ENCODE assay signal across 22 mouse cellular contexts in the genomic region with DNA sequence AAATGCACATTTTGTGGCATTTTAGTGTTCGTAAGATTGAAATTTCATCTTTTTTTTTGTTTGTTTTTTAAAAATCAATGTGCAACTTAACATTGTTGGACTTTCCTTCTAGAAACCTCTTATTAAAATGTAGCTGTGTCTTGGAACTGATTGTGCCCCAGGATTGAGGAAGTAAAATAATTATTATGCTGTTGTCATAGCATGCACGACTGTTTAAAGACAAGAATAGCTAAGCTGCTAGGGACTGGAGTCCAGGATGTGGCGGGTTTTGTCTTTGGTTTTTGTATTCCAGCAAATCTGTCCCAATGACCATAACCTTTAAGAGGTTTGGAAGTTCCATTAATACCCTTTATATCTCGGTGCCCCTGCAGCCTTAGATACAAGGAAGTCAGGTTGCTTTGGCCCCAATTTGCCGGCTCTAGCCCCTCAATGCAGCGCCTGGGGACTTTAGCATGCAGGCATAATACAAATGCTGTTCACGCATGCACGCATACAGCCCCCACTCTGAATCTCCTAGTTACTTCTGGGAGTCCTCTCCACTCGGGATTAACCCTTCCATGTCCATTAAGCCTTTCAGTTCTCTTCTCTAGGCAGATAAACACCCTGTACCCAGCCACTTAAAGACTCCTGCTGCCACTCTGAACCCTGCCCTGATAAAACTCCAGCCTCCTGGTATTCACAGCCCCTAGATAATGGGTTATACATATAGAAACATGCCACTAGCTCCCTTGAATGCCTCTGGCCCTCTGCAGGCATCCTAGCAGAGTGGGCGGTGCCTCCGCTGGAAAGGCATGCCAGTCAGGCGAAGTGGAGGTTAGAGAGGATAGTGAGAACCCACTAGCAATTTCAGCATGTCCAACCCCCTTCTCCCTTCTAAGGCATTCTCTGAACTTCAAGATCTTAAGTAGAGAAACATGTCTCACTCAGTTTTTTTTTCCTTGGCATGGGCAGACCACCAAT. TPM values are rescaled to one million over a fixed set of nuclear protein-coding genes. Genes with fewer than 3 reads are reported as not detected.
A peak's percentile ranks its signal among the peaks of the same experiment; 100 is the strongest.
DNase-seq lines count a peak whose midpoint lies in the region; ATAC-seq lines count a peak whose summit lies in the region.
"Had no signal": no experiment of that assay in that cellular context is flagged by ENCODE, and none has a peak within 500 bp of the region (broad histone marks: within the 10 kb centered on the region; RNA-seq: fewer than 3 reads in every experiment).

No protein-coding gene starts in this region.

- peak; percentile 80; the same call in 1 of the 2 replicates for ATAC-seq in hindbrain, embryonic 13.5 days (ENCODE audit: low FRiP score)
- ATAC-seq in midbrain, embryonic 14.5 days (ENCODE audit: low FRiP score, low TSS enrichment), result peak; percentile 60
- no peak for ATAC-seq in liver, embryonic 11.5 days (replicated peaks; ENCODE audit: low FRiP score)
- ATAC-seq: activated CD4-positive, CD25-positive, alpha-beta regulatory T cell, adult 4 months; intestine, embryonic 15.5 days; liver, embryonic 12.5 days had no signal

- 53% methylated on average over 12 of the region's 12 CpGs for WGBS in forebrain, embryonic 10.5 days
- WGBS in hindbrain, embryonic 13.5 days, result 29% methylated on average over 12 of the region's 12 CpGs
- WGBS in midbrain, embryonic 14.5 days, result 22% methylated on average over 12 of the region's 12 CpGs
- WGBS in liver, embryonic 11.5 days, result 69% methylated on average over 12 of the region's 12 CpGs
- WGBS in limb, embryonic 10.5 days, result 79% methylated on average over 12 of the region's 12 CpGs

- 0 out of 2 replicates have a peak overlapping the region, but pooled peaks have one; percentile 31 for H3K9ac ChIP-seq in hindbrain, embryonic 13.5 days
- H3K9ac ChIP-seq in midbrain, embryonic 14.5 days (replicated peaks; ENCODE audit: low read length), result no peak overlapping the region
- no peak overlapping the region for H3K9ac ChIP-seq in liver, embryonic 11.5 days (ENCODE audit: low read depth, low read length)
- H3K9ac ChIP-seq: embryonic facial prominence, embryonic 12.5 days; intestine, embryonic 15.5 days; liver, embryonic 12.5 days; lung, embryonic 15.5 days had no signal

- intact Hi-C loops in heart, postnatal 25 days (cut with DNase I), result no loop called here

- H3K36me3 ChIP-seq in forebrain, embryonic 10.5 days (replicated peaks), result no peaks in the 10 kb centered on the region
- H3K36me3 ChIP-seq in hindbrain, embryonic 13.5 days, result no peaks in the 10 kb centered on the region
- H3K36me3 ChIP-seq in midbrain, embryonic 14.5 days (ENCODE audit: control insufficient read depth, insufficient read depth, low read length), result no peaks in the 10 kb centered on the region
- H3K36me3 ChIP-seq in liver, embryonic 11.5 days (ENCODE audit: control insufficient read depth, insufficient read depth, low read length), result no peaks in the 10 kb centered on the region
- H3K36me3 ChIP-seq in limb, embryonic 10.5 days, result no peaks in the 10 kb centered on the region
- H3K36me3 ChIP-seq: embryonic facial prominence, embryonic 12.5 days; intestine, embryonic 15.5 days; liver, embryonic 12.5 days; lung, embryonic 15.5 days had no signal

- H3K27me3 ChIP-seq in forebrain, embryonic 10.5 days (ENCODE audit: poor library complexity, severe bottlenecking), result no peaks in the 10 kb centered on the region
- H3K27me3 ChIP-seq in hindbrain, embryonic 13.5 days, result no peaks in the 10 kb centered on the region
- H3K27me3 ChIP-seq in midbrain, embryonic 14.5 days (ENCODE audit: control insufficient read depth, insufficient read depth, low read length), result no peaks in the 10 kb centered on the region
- no peaks in the 10 kb centered on the region for H3K27me3 ChIP-seq in liver, embryonic 11.5 days (replicated peaks; ENCODE audit: control insufficient read depth, insufficient read depth, low read length)
- no peaks in the 10 kb centered on the region for H3K27me3 ChIP-seq in limb, embryonic 10.5 days (ENCODE audit: low read depth, poor library complexity, severe bottlenecking)
- H3K27me3 ChIP-seq: embryonic facial prominence, embryonic 12.5 days; intestine, embryonic 15.5 days; liver, embryonic 12.5 days; lung, embryonic 15.5 days had no signal

- H3K27ac ChIP-seq in forebrain, embryonic 10.5 days, result peak overlapping the region; percentile 31; the same call in 1 of the 2 replicates
- H3K27ac ChIP-seq in hindbrain, embryonic 13.5 days, result no peak overlapping the region
- 0 out of 2 replicates have a peak overlapping the region, but pooled peaks have one; percentile 34 for H3K27ac ChIP-seq in midbrain, embryonic 14.5 days (replicated peaks; ENCODE audit: low read depth, low read length)
- H3K27ac ChIP-seq in liver, embryonic 11.5 days (ENCODE audit: low read depth, low read length), result no peak overlapping the region
- no peak overlapping the region for H3K27ac ChIP-seq in limb, embryonic 10.5 days
- H3K27ac ChIP-seq: embryonic facial prominence, embryonic 12.5 days; heart, adult 2 months; intestine, embryonic 15.5 days; kidney, postnatal 0 days; liver, embryonic 12.5 days; lung, embryonic 15.5 days had no signal

- H3K4me2 ChIP-seq in hindbrain, embryonic 13.5 days, result peak overlapping the region; percentile 23
- peak overlapping the region; percentile 31 for H3K4me2 ChIP-seq in midbrain, embryonic 14.5 days (ENCODE audit: low read length)
- H3K4me2 ChIP-seq in liver, embryonic 11.5 days, result no peak overlapping the region
- H3K4me2 ChIP-seq: embryonic facial prominence, embryonic 12.5 days; intestine, embryonic 15.5 days; liver, embryonic 12.5 days; lung, embryonic 15.5 days had no signal

- DNase-seq in MEL-GATA-1-ER (ENCODE audit: extremely low read depth, low read depth), result peak; percentile 28
- no peak for DNase-seq in forebrain, embryonic 10.5 days (ENCODE audit: extremely low spot score, low spot score)
- DNase-seq in midbrain, embryonic 14.5 days, result peak; percentile 70
- no peak for DNase-seq in heart, postnatal 25 days (ENCODE audit: low spot score)
- no peak for DNase-seq in liver, embryonic 11.5 days (ENCODE audit: low spot score)
- DNase-seq in limb, embryonic 10.5 days (ENCODE audit: low spot score), result no peak
- DNase-seq: heart, adult 2 months; heart, postnatal 10 days; thymus, postnatal 25 days had no signal

- H3K9me3 ChIP-seq in forebrain, embryonic 10.5 days, result no peaks in the 10 kb centered on the region
- H3K9me3 ChIP-seq in hindbrain, embryonic 13.5 days, result no peaks in the 10 kb centered on the region
- H3K9me3 ChIP-seq in midbrain, embryonic 14.5 days (ENCODE audit: control insufficient read depth, low read length), result no peaks in the 10 kb centered on the region
- H3K9me3 ChIP-seq in liver, embryonic 11.5 days (ENCODE audit: control insufficient read depth, low read length), result no peaks in the 10 kb centered on the region
- no peaks in the 10 kb centered on the region for H3K9me3 ChIP-seq in limb, embryonic 10.5 days (replicated peaks)
- H3K9me3 ChIP-seq: embryonic facial prominence, embryonic 12.5 days; intestine, embryonic 15.5 days; liver, embryonic 12.5 days; lung, embryonic 15.5 days had no signal

- peak overlapping the region; percentile 9; the same call in 1 of the 2 replicates for H3K4me3 ChIP-seq in forebrain, embryonic 10.5 days
- H3K4me3 ChIP-seq in hindbrain, embryonic 13.5 days, result no peak overlapping the region
- no peak overlapping the region for H3K4me3 ChIP-seq in midbrain, embryonic 14.5 days (replicated peaks; ENCODE audit: low read depth, low read length)
- no peak overlapping the region for H3K4me3 ChIP-seq in liver, embryonic 11.5 days (ENCODE audit: low read depth, low read length)
- H3K4me3 ChIP-seq in limb, embryonic 10.5 days, result no peak overlapping the region
- H3K4me3 ChIP-seq: embryonic facial prominence, embryonic 12.5 days; heart, adult 2 months; intestine, embryonic 15.5 days; liver, embryonic 12.5 days; lung, embryonic 15.5 days had no signal

- H3K4me1 ChIP-seq in forebrain, embryonic 10.5 days, result peaks cover 13% of the 10 kb centered on the region
- H3K4me1 ChIP-seq in hindbrain, embryonic 13.5 days (replicated peaks), result peaks cover 7% of the 10 kb centered on the region
- H3K4me1 ChIP-seq in midbrain, embryonic 14.5 days (ENCODE audit: control insufficient read depth, insufficient read depth, low read length), result peaks cover 3% of the 10 kb centered on the region; the same call in 1 of the 2 replicates
- no peaks in the 10 kb centered on the region for H3K4me1 ChIP-seq in liver, embryonic 11.5 days (replicated peaks; ENCODE audit: control insufficient read depth, insufficient read depth, low read length)
- H3K4me1 ChIP-seq in limb, embryonic 10.5 days, result no peaks in the 10 kb centered on the region
- H3K4me1 ChIP-seq: embryonic facial prominence, embryonic 12.5 days; intestine, embryonic 15.5 days; liver, embryonic 12.5 days; lung, embryonic 15.5 days had no signal

RNA-seq across cellular contexts. Expression of gene Trpd52l3, which starts 2.9 kb away (rescaled TPM):
- polyA plus RNA-seq in forebrain, embryonic 10.5 days (2016; fragmentation: Nextera tagmentation; extraction: Ambion mirVana), result not detected in 2 replicates
- not detected in 2 replicates for polyA plus RNA-seq in hindbrain, embryonic 13.5 days (2015; fragmentation: Nextera tagmentation; extraction: Ambion mirVana)
- not detected in 2 replicates for polyA plus RNA-seq in midbrain, embryonic 14.5 days (2014; fragmentation: Nextera tagmentation; extraction: Ambion mirVana)
- not detected for total RNA-seq in heart, postnatal 25 days (2021)
- not detected in 2 replicates for polyA plus RNA-seq in liver, embryonic 11.5 days (2014; fragmentation: Nextera tagmentation; extraction: Ambion mirVana)
- not detected in 2 replicates for polyA plus RNA-seq in limb, embryonic 10.5 days (2016; fragmentation: Nextera tagmentation; extraction: Ambion mirVana)
- total RNA-seq: adrenal gland, postnatal 4 days; gastrocnemius, adult 18-20 months; heart, adult 2 months; heart, postnatal 10 days; layer of hippocampus, adult 8-10 months; left cerebral cortex, postnatal 10 days; megakaryocyte progenitor cell, adult 5-6 weeks had no signal
- polyA plus RNA-seq: activated CD4-positive, CD25-positive, alpha-beta regulatory T cell, adult 4 months; embryonic facial prominence, embryonic 12.5 days; heart, adult 2 months; intestine, embryonic 15.5 days; kidney, postnatal 0 days; liver, embryonic 12.5 days; lung, embryonic 15.5 days; stomach, embryonic 16.5 days had no signal

RNA-seq across cellular contexts. Expression of gene Uhrf2, which starts 29.6 kb away (rescaled TPM):
- polyA plus RNA-seq in forebrain, embryonic 10.5 days (2016; fragmentation: Nextera tagmentation; extraction: Ambion mirVana), result 78.9 and 80.7 TPM in 2 replicates
- 60.5 TPM in 2 replicates for polyA plus RNA-seq in hindbrain, embryonic 13.5 days (2015; fragmentation: Nextera tagmentation; extraction: Ambion mirVana)
- 47.4 and 67.3 TPM in 2 replicates for polyA plus RNA-seq in midbrain, embryonic 14.5 days (2014; fragmentation: Nextera tagmentation; extraction: Ambion mirVana)
- 10 to 100 TPM; 21.2 to 25.5 TPM for total RNA-seq in heart, postnatal 25 days (2021)
- 58.6 and 65.9 TPM in 2 replicates for polyA plus RNA-seq in liver, embryonic 11.5 days (2014; fragmentation: Nextera tagmentation; extraction: Ambion mirVana)
- 74.2 and 85.1 TPM in 2 replicates for polyA plus RNA-seq in limb, embryonic 10.5 days (2016; fragmentation: Nextera tagmentation; extraction: Ambion mirVana)

Comparison
In these comparisons a context has a peak if more than half of its experiments do, and no peak if none do; other contexts are left out.
1. DNase-seq: peak in MEL-GATA-1-ER (single experiment) and midbrain, embryonic 14.5 days (single experiment); none in forebrain, embryonic 10.5 days (single experiment), heart, postnatal 25 days (single experiment), liver, embryonic 11.5 days (single experiment) and limb, embryonic 10.5 days (single experiment).
2. H3K27ac ChIP-seq: peak in forebrain, embryonic 10.5 days (single experiment) and midbrain, embryonic 14.5 days (single experiment); none in hindbrain, embryonic 13.5 days (single experiment), liver, embryonic 11.5 days (single experiment) and limb, embryonic 10.5 days (single experiment).